Mouse (Mus musculus): Measurements from ENCODE around the gene Gm11562.

GRCm38 (mm10) chr11:99630890-99631289 lies 10.7 kb upstream of the Gm11562 start:
- no peak for TF ChIP-seq CTCF (IDR thresholded peaks at IDR 0.05; ENCODE audit: borderline replicate concordance, insufficient read depth, low read length)
- TF ChIP-seq POLR2A (IDR thresholded peaks at IDR 0.05; ENCODE audit: low read depth, low read length), result no peak

Measured in embryonic fibroblast, embryonic 13.5 days (primary cell).